Mouse (Mus musculus): ENCODE data around the gene Clcnka.

GRCm38 (mm10) chr4:141423691-141424431 is 25.3 kb upstream of the Clcnka start:
- TF ChIP-seq POLR2A (IDR thresholded peaks at IDR 0.05; ENCODE audit: borderline replicate concordance, insufficient read depth, low read length), result no peak
- TF ChIP-seq CTCF (IDR thresholded peaks at IDR 0.05; ENCODE audit: borderline replicate concordance, insufficient read depth, low read depth, low read length), result no peak
